Comparison of ENCODE assay signal across 20 mouse cellular contexts in genomic region chr2:146498298-146498697, GRCm38 (mm10). TPM values are rescaled to one million over a fixed set of nuclear protein-coding genes. Genes with fewer than 3 reads are reported as not detected.
DNase-seq lines count a peak whose midpoint lies in the region; ATAC-seq lines count a peak whose summit lies in the region.
"Had no signal": no experiment of that assay in that cellular context is flagged by ENCODE, and none has a peak within 500 bp of the region (broad histone marks: within the 10 kb centered on the region; RNA-seq: fewer than 3 reads in every experiment).

No protein-coding gene starts in this region.

- peak; percentile 27 for DNase-seq in liver, embryonic 13.5 days
- peak; percentile 27 for DNase-seq in yolk sac, embryonic 10.5 days (ENCODE audit: low spot score)
- DNase-seq in embryo, embryonic 10.5 days (ENCODE audit: low spot score), result no peak
- no peak for DNase-seq in left cerebral cortex, adult 18-20 months (ENCODE audit: low spot score in 2 of 2)
- DNase-seq: cerebellum, adult 18-20 months; cerebellum, postnatal 36 days; gastrocnemius, postnatal 14 days; kidney, postnatal 36 days; lung, adult 2 months; lung, postnatal 4 days; midbrain, embryonic 14.5 days; thymus, adult 18-20 months; thymus, postnatal 4 days had no signal

- no peak overlapping the region for H3K4me2 ChIP-seq in intestine, embryonic 15.5 days (replicated peaks)
- peak overlapping the region; percentile 41 for H3K4me2 ChIP-seq in liver, embryonic 13.5 days
- no peak overlapping the region for H3K4me2 ChIP-seq in midbrain, embryonic 13.5 days (replicated peaks)
- H3K4me2 ChIP-seq: forebrain, embryonic 13.5 days had no signal

- ATAC-seq in common myeloid progenitor, adult 5-6 weeks (replicated peaks; ENCODE audit: low read depth, poor library complexity, severe bottlenecking), result peak; percentile 31; the same call in 1 of the 2 replicates
- peak; percentile 90 for ATAC-seq in intestine, embryonic 15.5 days
- peak; percentile 82 for ATAC-seq in liver, embryonic 13.5 days (ENCODE audit: low read depth)
- ATAC-seq in midbrain, embryonic 13.5 days, result no peak
- ATAC-seq: forebrain, embryonic 13.5 days had no signal

- no peak overlapping the region for H3K4me3 ChIP-seq in intestine, embryonic 15.5 days (replicated peaks)
- no peak overlapping the region; the same call in 1 of the 2 replicates for H3K4me3 ChIP-seq in liver, embryonic 13.5 days (replicated peaks)
- no peak overlapping the region for H3K4me3 ChIP-seq in midbrain, embryonic 13.5 days (replicated peaks)
- H3K4me3 ChIP-seq: embryonic facial prominence, embryonic 10.5 days; forebrain, embryonic 13.5 days; left cerebral cortex, adult 2 months; limb, embryonic 10.5 days had no signal

- H3K27me3 ChIP-seq in intestine, embryonic 15.5 days (replicated peaks), result no peaks in the 10 kb centered on the region
- no peaks in the 10 kb centered on the region for H3K27me3 ChIP-seq in liver, embryonic 13.5 days
- no peaks in the 10 kb centered on the region for H3K27me3 ChIP-seq in midbrain, embryonic 13.5 days
- H3K27me3 ChIP-seq: forebrain, embryonic 13.5 days had no signal

- H3K9ac ChIP-seq in intestine, embryonic 15.5 days, result no peak overlapping the region
- H3K9ac ChIP-seq in liver, embryonic 13.5 days, result no peak overlapping the region
- no peak overlapping the region for H3K9ac ChIP-seq in midbrain, embryonic 13.5 days (replicated peaks)
- H3K9ac ChIP-seq: forebrain, embryonic 13.5 days had no signal

- H3K27ac ChIP-seq in intestine, embryonic 15.5 days, result peak overlapping the region; percentile 27; the same call in 1 of the 2 replicates
- H3K27ac ChIP-seq in liver, embryonic 13.5 days, result peak overlapping the region; percentile 60
- H3K27ac ChIP-seq in midbrain, embryonic 13.5 days, result no peak overlapping the region
- H3K27ac ChIP-seq: embryonic facial prominence, embryonic 10.5 days; forebrain, embryonic 13.5 days; left cerebral cortex, adult 2 months; limb, embryonic 10.5 days had no signal

- no peaks in the 10 kb centered on the region for H3K36me3 ChIP-seq in intestine, embryonic 15.5 days
- H3K36me3 ChIP-seq in liver, embryonic 13.5 days, result no peaks in the 10 kb centered on the region
- no peaks in the 10 kb centered on the region for H3K36me3 ChIP-seq in midbrain, embryonic 13.5 days
- H3K36me3 ChIP-seq: embryonic facial prominence, embryonic 10.5 days; limb, embryonic 10.5 days had no signal

- no peaks in the 10 kb centered on the region for H3K9me3 ChIP-seq in intestine, embryonic 15.5 days
- no peaks in the 10 kb centered on the region for H3K9me3 ChIP-seq in liver, embryonic 13.5 days (replicated peaks)
- H3K9me3 ChIP-seq in midbrain, embryonic 13.5 days, result no peaks in the 10 kb centered on the region
- H3K9me3 ChIP-seq: embryonic facial prominence, embryonic 10.5 days; forebrain, embryonic 13.5 days; limb, embryonic 10.5 days had no signal

- WGBS in intestine, embryonic 15.5 days, result 57% methylated on average over 6 of the region's 6 CpGs
- 26% methylated on average over 6 of the region's 6 CpGs for WGBS in liver, embryonic 13.5 days (ENCODE audit: insufficient replicate concordance)
- 87% methylated on average over 6 of the region's 6 CpGs for WGBS in midbrain, embryonic 13.5 days

- H3K4me1 ChIP-seq in intestine, embryonic 15.5 days (replicated peaks), result 0 out of 2 replicates have a peak, but pooled peaks cover 7% of the 10 kb centered on the region
- peaks cover 64% of the 10 kb centered on the region for H3K4me1 ChIP-seq in liver, embryonic 13.5 days (replicated peaks)
- peaks cover 10% of the 10 kb centered on the region for H3K4me1 ChIP-seq in midbrain, embryonic 13.5 days (replicated peaks)

RNA-seq across cellular contexts. Expression of gene Ralgapa2, which starts 13.8 kb away (rescaled TPM):
- 24.2 and 28.2 TPM in 2 replicates for total RNA-seq in common myeloid progenitor, adult 5-6 weeks (2017)
- 8.5 and 9.2 TPM in 2 replicates for polyA plus RNA-seq in intestine, embryonic 15.5 days (2015; fragmentation: Nextera tagmentation; extraction: Ambion mirVana)
- polyA plus RNA-seq in liver, embryonic 13.5 days (2015; fragmentation: Nextera tagmentation; extraction: Ambion mirVana), result 2.9 and 3.3 TPM in 2 replicates
- polyA plus RNA-seq in midbrain, embryonic 13.5 days (2015; fragmentation: Nextera tagmentation; extraction: Ambion mirVana), result 11.7 and 13.1 TPM in 2 replicates
- total RNA-seq in left cerebral cortex, adult 18-20 months (2021), result 10 to 100 TPM; 19.2 to 19.7 TPM

Comparison
In these comparisons a context has a peak if more than half of its experiments do, and no peak if none do; other contexts are left out.
1. DNase-seq: peak in liver, embryonic 13.5 days (single experiment) and yolk sac, embryonic 10.5 days (single experiment); none in embryo, embryonic 10.5 days (single experiment) and left cerebral cortex, adult 18-20 months (0 of 2).